Mouse (Mus musculus) lung, adult 18-20 months (tissue): ENCODE measurements at regions not wholly inside any gene's neighbourhood (a gene's known extent, or its start where the extent isn't known, plus 50 kb on each side); places are given as distances from the start of the nearest gene placed in this dataset.

Source experiments
- DNase-seq, 2 experiments: peaks; one replicate each; pipeline ENCODE4 v3.0.0; 2022; ENCODE audit warnings: mixed read lengths in 2 of 2

DNA sequence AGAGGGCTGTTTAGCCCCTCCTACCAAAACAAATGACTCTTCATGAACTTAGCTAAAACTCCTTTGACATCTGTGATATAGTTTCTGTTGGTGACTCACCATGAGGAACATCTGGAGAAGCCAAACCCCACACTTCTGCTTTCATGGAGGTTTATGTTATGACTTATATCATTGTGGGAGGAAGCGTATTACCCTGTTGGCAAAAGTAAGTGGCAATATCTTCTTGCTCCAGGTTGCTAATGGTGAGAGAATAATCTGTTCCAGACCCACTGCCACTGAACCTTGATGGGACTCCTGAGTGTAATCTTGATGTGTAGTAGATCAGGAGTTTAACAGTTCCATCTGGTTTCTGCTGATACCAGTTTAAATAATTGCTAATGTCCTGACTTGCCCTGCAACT is 1096.2 kb upstream of the Tacstd2 start:
- DNase-seq, result no peak

DNA sequence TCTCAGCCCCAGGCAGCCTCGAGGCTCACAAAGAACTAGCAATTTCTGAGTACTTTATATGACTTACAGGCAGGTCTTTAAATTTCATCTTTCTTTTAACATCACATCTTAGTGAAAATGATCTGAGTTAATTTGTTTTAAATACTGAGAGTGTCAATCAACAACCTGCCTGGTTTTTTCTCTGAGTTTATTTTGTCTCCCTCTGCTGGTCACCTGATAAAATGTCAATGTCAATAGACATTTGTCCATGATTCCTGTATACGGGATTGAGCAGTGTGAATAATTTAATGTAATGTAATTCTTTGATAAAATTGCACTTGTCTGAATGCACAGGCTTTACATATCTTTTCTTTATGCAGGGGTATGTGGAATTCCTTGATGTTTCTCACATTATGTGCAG is 1070.4 kb upstream of the Tacstd2 start:
- no peak for DNase-seq
